Mouse (Mus musculus): Measurements from ENCODE around the gene Podn.

DNA sequence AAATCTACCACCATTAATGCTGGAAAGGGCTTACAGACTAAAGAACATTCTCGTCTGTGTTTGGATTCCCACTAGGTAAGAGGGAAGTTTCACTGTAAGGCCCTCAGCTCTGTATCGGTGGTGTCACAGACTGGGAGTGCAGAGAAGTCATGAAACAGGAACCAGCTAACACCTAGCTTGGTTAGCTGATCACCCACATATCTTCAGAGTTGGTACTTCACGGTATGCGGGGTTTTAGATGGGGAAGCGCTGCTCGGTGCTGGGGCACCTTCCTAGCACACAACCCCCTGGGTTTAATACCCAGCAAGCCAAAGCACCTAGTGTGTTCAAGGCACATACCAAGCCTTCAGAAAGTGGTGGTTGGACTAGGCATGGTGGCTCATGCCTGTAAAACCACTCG is 29.0 kb downstream of the Podn start:
- TF ChIP-seq CTCF (IDR thresholded peaks at IDR 0.05; ENCODE audit: low read depth) (no peak), EP300 (IDR thresholded peaks at IDR 0.05; ENCODE audit: low read depth) (no peak)

All from liver, embryonic 14.5 days (tissue).